Mouse (Mus musculus) intestine, embryonic 14.5 days (tissue): ENCODE results near the gene Supv3l1. TPM values are rescaled to one million over a fixed set of nuclear protein-coding genes. Genes with fewer than 3 reads are reported as not detected.
"Not testable (repeated sequence)": the region's sequence is repeated elsewhere in the genome, so short reads cannot be mapped to it uniquely, and the experiment has no call there.

ENCODE experiments used
- ATAC-seq: fragments of 200-750 bp; cut with Nextera tagmentation; replicated peaks from 2 replicates; pipeline ENCODE4 v1.8.0; 2017; ENCODE audit warnings: low read depth, moderate number of reproducible peaks, moderate TSS enrichment, moderate library complexity; ENCODE audit not compliant: low FRiP score, low TSS enrichment
- DNase-seq: peaks from one replicate; pipeline ENCODE4 v3.0.0-alpha.2; 2018; ENCODE audit warnings: low spot score
- H3K27ac ChIP-seq: fragments of 300-500 bp; sonication (generic); 2 replicates; pipeline ENCODE4 v1.5.1; 2014; ENCODE audit warnings: low read depth, mild to moderate bottlenecking, control low read depth
- H3K27me3 ChIP-seq: fragments of 300-500 bp; sonication (generic); replicated peaks from 2 replicates; pipeline ENCODE4 v1.6.1; 2014; ENCODE audit warnings: low read length, control low read depth; ENCODE audit not compliant: control insufficient read depth, insufficient read depth
- H3K36me3 ChIP-seq: fragments of 300-500 bp; sonication (generic); 2 replicates; pipeline ENCODE4 v1.6.1; 2014; ENCODE audit warnings: low read length, control low read depth; ENCODE audit not compliant: control insufficient read depth, insufficient read depth
- H3K4me1 ChIP-seq: fragments of 300-500 bp; sonication (generic); replicated peaks from 2 replicates; pipeline ENCODE4 v1.6.1; 2014; ENCODE audit warnings: low read length, control low read depth, mixed read lengths; ENCODE audit not compliant: control insufficient read depth, insufficient read depth
- H3K4me2 ChIP-seq: fragments of 300-500 bp; sonication (generic); 2 replicates; pipeline ENCODE4 v1.6.1; 2014; ENCODE audit warnings: low read length
- H3K4me3 ChIP-seq: fragments of 300-500 bp; sonication (generic); 2 replicates; pipeline ENCODE4 v1.5.1; 2014; ENCODE audit warnings: low read depth, low read length, control low read depth, mixed read lengths
- H3K9ac ChIP-seq: fragments of 300-500 bp; sonication (generic); 2 replicates; pipeline ENCODE4 v1.6.1; 2014; ENCODE audit warnings: mild to moderate bottlenecking, low read length
- H3K9me3 ChIP-seq: fragments of 300-500 bp; sonication (generic); 2 replicates; pipeline ENCODE4 v1.6.1; 2016; ENCODE audit warnings: low read length, control low read depth; ENCODE audit not compliant: control insufficient read depth
- whole genome bisulfite sequencing: fragments of 180-500 bp; shearing (Covaris S2); extraction: QIAGEN DNeasy Blood & Tissue Kit; methylation state at CpG from one replicate; pipeline ENCODE4 v1.1.7; 2014; 5-methylcytosine and 5-hydroxymethylcytosine counted together
- polyA plus RNA-seq: library from polyadenylated mRNA; unstranded; fragments of >200 nt; fragmentation: Nextera tagmentation; extraction: Ambion mirVana; gene quantifications from 2 replicates; pipeline ENCODE4 v1.2.1, GENCODE M21; 2014

The Supv3l1 gene
- 31.2 and 34.0 TPM in 2 replicates for polyA plus RNA-seq

DNA sequence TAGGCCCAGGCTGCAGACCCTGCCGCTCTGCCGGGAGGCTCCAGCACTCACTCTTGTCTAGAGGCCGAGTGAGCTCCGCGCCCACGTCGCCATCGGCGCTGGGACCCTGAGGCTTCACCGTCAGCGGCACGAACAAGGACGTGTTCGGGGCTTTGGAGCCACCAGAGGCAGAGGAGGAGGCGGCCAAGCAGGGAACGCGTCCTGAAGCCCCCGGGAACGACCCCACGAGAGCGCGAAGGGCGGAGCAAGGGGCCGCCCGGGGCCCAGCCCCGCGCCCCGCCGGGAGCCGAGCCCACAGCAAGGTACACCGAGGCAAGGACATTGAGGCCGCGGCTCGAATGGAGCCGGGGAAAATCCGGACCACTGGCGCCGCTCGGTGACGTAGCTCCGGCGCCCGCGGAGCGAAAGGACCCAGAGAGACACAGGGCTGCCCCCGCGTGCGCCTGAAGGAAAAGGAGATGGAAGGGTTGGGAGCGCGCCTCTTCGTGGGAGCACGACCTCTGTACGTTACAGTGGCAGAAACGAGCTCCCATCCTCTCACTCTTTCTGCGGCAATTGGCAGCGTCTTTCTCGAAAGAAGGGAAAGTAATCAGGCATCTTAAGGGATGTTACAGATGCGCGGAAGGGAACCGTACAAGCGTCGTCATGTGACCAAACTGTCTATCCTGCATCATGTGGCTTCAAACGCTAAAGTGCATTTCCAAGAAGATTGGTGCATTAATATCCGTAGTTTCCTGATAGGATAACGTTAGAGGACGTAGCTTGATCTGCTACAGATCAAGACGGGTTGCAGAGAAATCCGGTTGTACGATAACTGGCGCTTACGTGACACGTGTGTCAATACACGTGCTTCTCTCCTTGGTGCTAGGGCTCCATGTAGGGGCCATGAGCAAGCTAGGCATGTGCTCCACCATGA lies at the start of gene Supv3l1, which contains the start of gene 4930507D05Rik:
Gene Supv3l1, minus strand, starts transcription at position 375 of the 916 bp plus-strand sequence.
Gene 4930507D05Rik, plus strand, starts transcription at position 126 of the 916 bp plus-strand sequence.
- peak within 1 kb of the TSS; percentile 94 for H3K4me3 ChIP-seq

DNA sequence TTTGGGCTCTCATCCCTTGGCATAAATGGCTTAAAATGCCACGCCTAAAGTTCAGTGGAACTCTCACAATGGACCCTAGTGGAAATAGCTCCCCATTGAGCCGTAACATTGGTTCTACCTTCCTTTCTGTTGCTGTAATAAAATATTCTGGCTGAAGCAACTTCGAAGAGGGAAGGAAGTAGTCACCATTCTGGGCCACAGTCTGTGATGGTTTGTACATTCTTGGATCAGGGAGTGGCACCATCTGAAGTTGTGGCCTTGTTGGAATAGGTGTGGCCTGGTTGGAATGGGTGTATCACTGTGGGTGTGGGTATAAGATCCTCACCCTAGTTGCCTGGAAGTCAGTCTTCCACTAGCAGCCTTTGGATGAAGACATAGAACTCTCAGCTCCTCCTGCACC lies 42.1 kb upstream of the Supv3l1 start:
- DNase-seq, H3K4me1 ChIP-seq, H3K27me3 ChIP-seq, H3K9me3 ChIP-seq, H3K4me2 ChIP-seq, H3K9ac ChIP-seq, H3K36me3 ChIP-seq, ATAC-seq, H3K4me3 ChIP-seq, H3K27ac ChIP-seq: not testable (repeated sequence)
- 85% methylated on average over 3 of the region's 3 CpGs for WGBS

More for the DNA sequence above, at the start of gene Supv3l1, which contains the start of gene 4930507D05Rik:
- WGBS: under 1% methylated on average over 73 of the region's 73 CpGs
- Histone ChIP-seq H3K27ac (peak within 1 kb of the TSS; percentile 92), H3K27me3 (no peaks in the 10 kb centered on the region), H3K36me3 (peaks cover 32% of the 10 kb centered on the region), H3K9ac (peak within 1 kb of the TSS; percentile 88), H3K9me3 (no peaks in the 10 kb centered on the region), H3K4me2 (peak within 1 kb of the TSS; percentile 63), H3K4me1 (peaks cover 10% of the 10 kb centered on the region)
- peak; percentile 99 for DNase-seq
- peak; percentile 93 for ATAC-seq

DNA sequence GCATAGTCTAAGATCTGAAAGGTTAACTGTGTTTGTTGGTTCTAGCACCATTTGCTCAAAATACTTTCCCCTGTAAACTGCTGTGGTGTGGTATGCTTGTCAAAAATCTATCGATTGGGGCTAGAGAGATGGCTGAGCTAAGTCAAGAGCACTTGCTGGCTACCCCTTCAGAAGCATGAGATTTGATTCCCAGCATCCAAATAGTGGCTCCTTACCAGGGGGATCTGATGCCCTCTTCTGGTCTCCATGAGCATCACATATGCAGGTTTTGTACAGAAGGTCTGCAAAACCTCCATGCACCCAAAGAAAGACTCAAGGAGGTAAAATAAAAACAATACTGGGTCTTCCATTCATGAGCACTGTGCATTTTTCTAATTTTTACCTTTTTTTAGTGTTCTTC lies 38.7 kb upstream of the Supv3l1 start:
- no peak overlapping the region for H3K27ac ChIP-seq
- H3K36me3 ChIP-seq: no peaks in the 10 kb centered on the region
- no peak for ATAC-seq
- no peaks in the 10 kb centered on the region for H3K27me3 ChIP-seq
- no peaks in the 10 kb centered on the region for H3K9me3 ChIP-seq
- no peak overlapping the region for H3K4me3 ChIP-seq
- peaks cover 5% of the 10 kb centered on the region; the same call in 1 of the 2 replicates for H3K4me1 ChIP-seq
- H3K4me2 ChIP-seq: no peak overlapping the region
- H3K9ac ChIP-seq: no peak overlapping the region
- WGBS: 20% methylated on average over 1 of the region's 1 CpGs
- DNase-seq: no peak

DNA sequence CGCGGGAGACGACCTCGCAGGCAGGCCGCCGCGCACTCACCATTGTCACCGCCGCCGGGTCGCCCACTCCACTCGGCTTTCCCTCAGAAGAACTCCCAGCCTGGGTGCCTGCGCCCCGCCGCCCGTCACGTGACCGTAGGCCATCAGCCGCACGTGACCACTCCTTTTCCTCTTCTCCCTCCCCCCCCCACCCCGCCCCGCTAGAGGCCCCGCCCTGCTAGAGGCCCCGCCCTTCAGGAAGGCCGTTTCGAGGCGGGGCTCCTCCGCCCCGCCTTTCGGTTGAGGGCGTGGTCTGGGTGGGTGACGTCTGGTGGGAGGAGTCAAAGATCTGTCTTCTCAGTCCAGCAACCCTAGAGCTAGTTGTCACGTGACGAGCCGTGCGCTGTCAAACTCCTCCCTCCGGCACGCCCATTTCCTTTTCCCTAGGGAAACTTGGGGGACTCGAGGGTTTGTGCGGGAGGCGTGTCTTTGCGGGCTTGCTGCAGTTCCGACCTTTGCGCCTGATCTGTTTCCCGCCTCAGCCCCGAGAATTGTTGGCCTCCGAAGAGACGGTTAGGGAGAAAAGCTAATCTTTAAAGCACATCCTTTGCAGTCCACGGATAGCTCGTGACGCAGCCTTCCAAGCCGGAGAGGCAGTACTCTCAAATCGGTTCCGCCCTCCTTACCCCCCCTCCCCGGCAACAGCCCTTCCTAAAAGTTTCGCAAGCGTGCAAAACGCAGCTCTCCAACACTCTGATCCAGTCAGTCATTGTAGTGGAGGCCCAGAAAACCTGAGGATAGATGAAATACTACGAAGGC lies 37.3 kb upstream of the Supv3l1 start, which contains the start of gene Vps26a:
Gene Vps26a, minus strand, starts transcription at position 188 of the 798 bp plus-strand sequence.
- peak; percentile 100 for DNase-seq
- Histone ChIP-seq H3K9me3 (no peaks in the 10 kb centered on the region), H3K4me1 (peaks cover 5% of the 10 kb centered on the region; the same call in 1 of the 2 replicates), H3K9ac (peak within 1 kb of the TSS; percentile 79), H3K27me3 (no peaks in the 10 kb centered on the region), H3K4me3 (peak within 1 kb of the TSS; percentile 98), H3K36me3 (no peaks in the 10 kb centered on the region), H3K4me2 (peak within 1 kb of the TSS; percentile 77), H3K27ac (peak within 1 kb of the TSS; percentile 81)
- peak; percentile 91 for ATAC-seq
- WGBS: under 1% methylated on average over 51 of the region's 59 CpGs

DNA sequence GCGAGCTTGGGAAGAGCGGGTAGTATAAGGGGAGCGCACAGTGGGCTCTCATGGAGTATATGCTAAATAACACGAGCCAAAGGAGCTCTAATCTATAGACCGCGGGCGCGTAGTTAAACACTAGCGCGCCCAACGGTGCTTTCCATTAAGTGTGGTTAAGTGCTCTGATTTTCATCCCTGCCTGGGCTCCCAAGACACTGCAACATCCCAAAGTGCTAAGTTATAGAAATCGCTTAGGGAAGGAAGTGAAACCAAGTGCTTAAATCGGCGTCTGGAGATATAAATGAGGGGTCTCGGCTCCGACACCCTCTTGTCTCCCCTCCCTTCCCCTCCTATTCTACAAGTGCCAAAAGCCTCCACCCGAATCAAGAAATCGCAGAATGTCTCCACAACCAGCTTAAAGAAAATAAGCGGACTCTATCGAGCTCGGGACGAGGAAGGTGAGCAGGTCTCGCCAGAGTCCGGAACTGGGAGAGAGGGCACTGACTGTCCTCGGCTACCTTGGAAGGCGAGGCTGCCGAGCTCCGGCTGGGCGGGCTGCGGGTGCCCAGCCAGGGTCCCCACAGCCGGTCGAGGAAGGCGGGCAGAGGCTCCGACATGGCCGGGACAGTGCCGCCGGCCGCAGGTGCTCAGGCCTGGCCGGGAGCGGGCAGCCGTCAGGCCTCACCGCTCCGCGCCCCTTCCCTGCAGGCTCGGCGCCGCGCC lies 36.5 kb upstream of the Supv3l1 start:
- peaks cover 5% of the 10 kb centered on the region; the same call in 1 of the 2 replicates for H3K4me1 ChIP-seq
- no peaks in the 10 kb centered on the region for H3K9me3 ChIP-seq
- peak overlapping the region; percentile 98 for H3K4me3 ChIP-seq
- peak overlapping the region; percentile 64 for H3K27ac ChIP-seq
- DNase-seq (no peak), ATAC-seq (peak; percentile 80)
- no peaks in the 10 kb centered on the region for H3K27me3 ChIP-seq
- H3K36me3 ChIP-seq: no peaks in the 10 kb centered on the region
- peak overlapping the region; percentile 77 for H3K4me2 ChIP-seq
- H3K9ac ChIP-seq: peak overlapping the region; percentile 79
- WGBS: under 1% methylated on average over 45 of the region's 48 CpGs

DNA sequence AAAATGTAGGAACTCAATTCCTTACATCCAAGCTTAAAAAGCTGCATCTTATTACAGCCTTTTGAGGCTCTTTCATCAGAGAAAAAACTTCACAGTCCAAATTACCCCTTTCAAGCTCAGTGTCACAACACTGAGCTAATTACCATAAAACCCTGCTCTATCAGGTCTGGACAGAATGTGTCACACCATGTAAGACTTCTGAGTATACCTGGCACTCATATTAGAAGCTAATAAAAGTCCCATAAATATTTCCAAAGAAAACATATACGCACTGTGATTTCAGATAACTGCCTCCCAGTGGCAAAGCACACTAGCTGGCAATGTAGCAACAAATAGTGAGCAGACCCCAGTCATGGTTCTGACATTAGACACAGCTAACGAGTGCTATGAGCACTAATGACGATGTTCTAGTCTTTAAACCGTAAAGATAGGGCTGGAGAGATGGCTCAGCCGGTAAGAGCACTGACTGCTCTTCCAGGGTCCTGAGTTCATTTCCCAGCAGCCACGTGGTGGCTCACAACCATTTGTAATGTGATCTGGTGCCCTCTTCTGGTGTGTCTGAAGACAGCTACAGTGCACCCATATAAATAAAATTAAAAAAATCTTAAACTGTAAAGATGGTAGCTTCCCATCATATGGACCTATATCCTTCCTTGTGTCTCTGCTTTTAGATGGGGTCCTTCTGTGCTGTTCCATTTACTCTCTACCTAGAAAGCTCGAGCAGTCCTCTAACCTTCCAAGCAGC lies 31.7 kb upstream of the Supv3l1 start:
- Histone ChIP-seq H3K27ac (no peak overlapping the region), H3K27me3 (no peaks in the 10 kb centered on the region), H3K4me1 (no peaks in the 10 kb centered on the region), H3K4me2 (no peak overlapping the region), H3K9ac (no peak overlapping the region), H3K4me3 (no peak overlapping the region), H3K36me3 (peaks cover 7% of the 10 kb centered on the region; the same call in 1 of the 2 replicates), H3K9me3 (no peaks in the 10 kb centered on the region)
- 66% methylated on average over 7 of the region's 7 CpGs for WGBS
- no peak for DNase-seq
- ATAC-seq: no peak

DNA sequence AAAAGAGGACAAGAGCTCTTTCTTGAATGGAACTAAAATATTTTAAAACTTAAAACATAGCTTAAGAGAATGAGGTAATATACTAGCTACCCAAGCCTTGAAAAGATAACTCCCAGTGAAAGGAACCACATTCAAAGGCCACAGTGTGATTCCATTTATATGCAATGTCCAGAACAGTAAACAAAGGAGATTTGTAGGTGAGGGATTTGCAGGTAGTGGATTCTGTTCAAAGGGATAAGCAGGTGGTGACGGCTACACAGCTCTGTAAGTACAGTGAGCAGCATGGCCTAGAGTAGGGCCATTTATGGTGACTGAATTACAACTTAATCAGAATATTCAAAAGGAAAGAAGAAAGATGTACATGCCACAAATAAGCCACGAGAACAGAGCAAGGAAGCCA lies 27.4 kb upstream of the Supv3l1 start:
- H3K4me2 ChIP-seq: no peak overlapping the region
- H3K27ac ChIP-seq: no peak overlapping the region
- no peak overlapping the region for H3K4me3 ChIP-seq
- H3K9ac ChIP-seq: no peak overlapping the region
- ATAC-seq: no peak
- no peaks in the 10 kb centered on the region for H3K4me1 ChIP-seq
- 71% methylated on average over 2 of the region's 2 CpGs for WGBS
- no peak for DNase-seq
- no peaks in the 10 kb centered on the region for H3K27me3 ChIP-seq
- peaks cover 16% of the 10 kb centered on the region; the same call in 1 of the 2 replicates for H3K36me3 ChIP-seq
- no peaks in the 10 kb centered on the region for H3K9me3 ChIP-seq
